Mouse (Mus musculus): ENCODE data around the gene Zmym1. TPM values are rescaled to one million over a fixed set of nuclear protein-coding genes. Genes with fewer than 3 reads are reported as not detected.

Gene Zmym1
- polyA plus RNA-seq, 1 experiment from 2014 or later = 31.5 TPM

- Histone ChIP-seq H3K27me3 (replicated peaks; ENCODE audit: control insufficient read depth, insufficient read depth, low read length) (no peaks in the 10 kb centered on the region), H3K4me2 (ENCODE audit: low read length) (peak within 1 kb of the TSS; percentile 79), H3K9ac (ENCODE audit: low read length) (peak within 1 kb of the TSS; percentile 73), H3K4me1 (ENCODE audit: control insufficient read depth, insufficient read depth, low read length) (peaks cover 4% of the 10 kb centered on the region), H3K36me3 (ENCODE audit: control insufficient read depth, insufficient read depth, low read length) (no peaks in the 10 kb centered on the region), H3K9me3 (replicated peaks; ENCODE audit: control insufficient read depth, low read length) (no peaks in the 10 kb centered on the region), H3K27ac (ENCODE audit: low read depth, low read length) (peak within 1 kb of the TSS; percentile 89), H3K4me3 (ENCODE audit: low read depth, low read length) (peak within 1 kb of the TSS; percentile 59)
- peak; percentile 98 for ATAC-seq
- under 1% methylated on average over 46 of the region's 46 CpGs for WGBS
- peak; percentile 99 for DNase-seq (ENCODE audit: low spot score)
Measured at GRCm38 (mm10) chr4:127076875-127077548, 16.1 kb upstream of the Zmym1 start, which contains the start of gene Zmym6. Zmym6 (plus strand) TSS chr4:127077383.

GRCm38 (mm10) chr4:127074915-127075314 is 14.0 kb upstream of the Zmym1 start:
- Histone ChIP-seq H3K4me1 (ENCODE audit: control insufficient read depth, insufficient read depth, low read length) (peaks cover 4% of the 10 kb centered on the region), H3K9me3 (replicated peaks; ENCODE audit: control insufficient read depth, low read length) (no peaks in the 10 kb centered on the region), H3K36me3 (ENCODE audit: control insufficient read depth, insufficient read depth, low read length) (no peaks in the 10 kb centered on the region), H3K4me2 (ENCODE audit: low read length) (no peak overlapping the region), H3K9ac (ENCODE audit: low read length) (no peak overlapping the region), H3K27ac (ENCODE audit: low read depth, low read length) (no peak overlapping the region), H3K4me3 (ENCODE audit: low read depth, low read length) (no peak overlapping the region), H3K27me3 (replicated peaks; ENCODE audit: control insufficient read depth, insufficient read depth, low read length) (no peaks in the 10 kb centered on the region)
- ATAC-seq (no peak), DNase-seq (ENCODE audit: low spot score) (no peak)
- 60% methylated on average over 1 of the region's 1 CpGs for WGBS

DNA sequence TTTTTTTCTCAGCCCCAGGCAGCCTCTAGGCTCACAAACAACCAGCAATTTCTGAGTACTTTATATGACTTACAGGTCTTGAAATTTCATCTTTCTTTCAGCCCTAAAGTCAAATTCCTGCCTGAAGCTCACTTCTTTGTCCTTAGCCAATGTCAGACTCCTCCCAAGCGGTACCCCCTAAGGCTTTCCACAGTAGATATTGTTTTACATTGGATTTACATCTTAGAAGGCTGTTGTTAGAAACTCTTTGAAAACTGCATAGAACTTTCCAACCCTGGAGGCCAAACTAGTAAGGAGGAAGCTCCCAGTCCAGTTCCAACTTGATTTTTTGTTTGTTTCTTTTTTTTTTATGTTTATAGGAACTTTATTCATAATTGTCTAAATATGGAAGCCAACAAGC is 3.1 kb upstream of the Zmym1 start:
- Histone ChIP-seq H3K36me3 (ENCODE audit: control insufficient read depth, insufficient read depth, low read length) (no peaks in the 10 kb centered on the region), H3K9me3 (replicated peaks; ENCODE audit: control insufficient read depth, low read length) (no peaks in the 10 kb centered on the region), H3K27ac (ENCODE audit: low read depth, low read length) (no peak overlapping the region), H3K4me3 (ENCODE audit: low read depth, low read length) (no peak overlapping the region), H3K4me1 (ENCODE audit: control insufficient read depth, insufficient read depth, low read length) (peaks cover 3% of the 10 kb centered on the region; the same call in 1 of the 2 replicates), H3K9ac (ENCODE audit: low read length) (no peak overlapping the region), H3K27me3 (replicated peaks; ENCODE audit: control insufficient read depth, insufficient read depth, low read length) (no peaks in the 10 kb centered on the region), H3K4me2 (ENCODE audit: low read length) (no peak overlapping the region)
- no peak for ATAC-seq
- 33% methylated on average over 1 of the region's 1 CpGs for WGBS
- DNase-seq (ENCODE audit: low spot score) = no peak

DNA sequence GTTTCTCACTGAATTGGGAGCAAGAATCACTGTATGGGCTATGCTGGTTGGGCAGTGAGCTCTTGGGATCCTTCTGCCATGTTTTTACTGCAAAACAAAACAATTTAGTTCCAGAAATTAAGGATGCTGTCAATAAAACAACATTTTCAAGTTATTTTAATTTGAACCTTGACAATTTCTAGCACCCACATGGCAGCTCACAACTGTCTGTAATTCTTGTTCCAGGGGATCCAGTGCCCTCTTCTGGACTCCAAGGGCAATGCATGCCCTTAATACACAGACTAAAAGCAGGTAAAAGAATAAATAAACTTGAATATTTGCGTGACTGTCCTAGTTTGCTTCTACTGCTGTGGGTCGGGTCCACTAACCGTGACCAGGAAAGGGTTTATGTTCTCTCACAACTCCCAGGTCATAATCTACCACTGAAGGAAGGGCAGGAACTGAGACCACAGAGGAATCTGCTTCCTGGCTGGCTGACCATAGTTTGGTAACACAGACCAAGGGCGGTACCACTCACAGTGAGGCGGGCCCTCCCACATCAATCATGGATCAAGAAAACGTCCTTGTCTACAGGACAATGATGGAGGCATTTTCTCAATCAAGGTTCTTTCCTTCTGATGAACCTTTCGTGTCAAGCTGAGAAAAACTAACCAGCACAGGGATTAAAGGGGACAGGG is 6.3 kb downstream of the Zmym1 start:
- DNase-seq (ENCODE audit: low spot score) (no peak), ATAC-seq (no peak)
- Histone ChIP-seq H3K27ac (ENCODE audit: low read depth, low read length) (no peak overlapping the region), H3K27me3 (replicated peaks; ENCODE audit: control insufficient read depth, insufficient read depth, low read length) (no peaks in the 10 kb centered on the region), H3K9me3 (replicated peaks; ENCODE audit: control insufficient read depth, low read length) (no peaks in the 10 kb centered on the region), H3K9ac (ENCODE audit: low read length) (no peak overlapping the region), H3K36me3 (ENCODE audit: control insufficient read depth, insufficient read depth, low read length) (peaks cover 44% of the 10 kb centered on the region), H3K4me3 (ENCODE audit: low read depth, low read length) (no peak overlapping the region), H3K4me2 (ENCODE audit: low read length) (no peak overlapping the region), H3K4me1 (ENCODE audit: control insufficient read depth, insufficient read depth, low read length) (no peaks in the 10 kb centered on the region)
- 84% methylated on average over 7 of the region's 7 CpGs for WGBS

- Histone ChIP-seq H3K4me1 (ENCODE audit: control insufficient read depth, insufficient read depth, low read length) (no peaks in the 10 kb centered on the region), H3K36me3 (ENCODE audit: control insufficient read depth, insufficient read depth, low read length) (peaks cover 57% of the 10 kb centered on the region), H3K4me2 (ENCODE audit: low read length) (no peak overlapping the region), H3K9ac (ENCODE audit: low read length) (no peak overlapping the region), H3K27ac (ENCODE audit: low read depth, low read length) (no peak overlapping the region), H3K9me3 (replicated peaks; ENCODE audit: control insufficient read depth, low read length) (no peaks in the 10 kb centered on the region), H3K27me3 (replicated peaks; ENCODE audit: control insufficient read depth, insufficient read depth, low read length) (no peaks in the 10 kb centered on the region), H3K4me3 (ENCODE audit: low read depth, low read length) (no peak overlapping the region)
- DNase-seq (ENCODE audit: low spot score) (no peak), ATAC-seq (no peak)
- 93% methylated on average over 5 of the region's 5 CpGs for WGBS
Measured at GRCm38 (mm10) chr4:127053071-127053470, 7.9 kb downstream of the Zmym1 start.

DNA sequence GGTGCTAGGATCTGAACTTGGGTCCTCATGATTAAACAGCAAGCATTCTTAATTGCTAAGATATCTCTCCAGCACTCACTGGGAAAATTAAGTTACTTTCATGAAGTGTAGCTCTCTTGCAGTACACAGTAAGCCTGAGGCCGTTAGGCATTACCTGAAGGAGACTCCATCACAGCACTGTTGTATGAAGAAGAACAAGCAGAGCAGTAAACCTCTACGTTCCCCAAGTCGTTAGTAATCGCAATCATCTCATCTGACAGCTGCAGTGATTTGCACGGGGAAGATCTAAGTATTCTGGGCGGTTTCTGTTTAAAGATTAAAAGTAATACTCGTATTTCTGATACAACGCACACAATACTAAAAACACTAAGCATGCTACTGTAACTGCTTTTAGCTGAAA is 9.8 kb downstream of the Zmym1 start:
- no peak overlapping the region for H3K27ac ChIP-seq (ENCODE audit: low read depth, low read length)
- peaks cover 62% of the 10 kb centered on the region for H3K36me3 ChIP-seq (ENCODE audit: control insufficient read depth, insufficient read depth, low read length)
- H3K9ac ChIP-seq (ENCODE audit: low read length) = no peak overlapping the region
- no peaks in the 10 kb centered on the region for H3K27me3 ChIP-seq (replicated peaks; ENCODE audit: control insufficient read depth, insufficient read depth, low read length)
- no peak overlapping the region for H3K4me3 ChIP-seq (ENCODE audit: low read depth, low read length)
- no peak for DNase-seq (ENCODE audit: low spot score)
- 79% methylated on average over 8 of the region's 8 CpGs for WGBS
- ATAC-seq = no peak
- no peaks in the 10 kb centered on the region for H3K9me3 ChIP-seq (replicated peaks; ENCODE audit: control insufficient read depth, low read length)
- H3K4me2 ChIP-seq (ENCODE audit: low read length) = no peak overlapping the region
- H3K4me1 ChIP-seq (ENCODE audit: control insufficient read depth, insufficient read depth, low read length) = no peaks in the 10 kb centered on the region

- Histone ChIP-seq H3K4me2 (ENCODE audit: low read length) (no peak overlapping the region), H3K4me3 (ENCODE audit: low read depth, low read length) (no peak overlapping the region), H3K27me3 (replicated peaks; ENCODE audit: control insufficient read depth, insufficient read depth, low read length) (no peaks in the 10 kb centered on the region), H3K4me1 (ENCODE audit: control insufficient read depth, insufficient read depth, low read length) (no peaks in the 10 kb centered on the region), H3K9me3 (replicated peaks; ENCODE audit: control insufficient read depth, low read length) (no peaks in the 10 kb centered on the region), H3K9ac (ENCODE audit: low read length) (no peak overlapping the region), H3K27ac (ENCODE audit: low read depth, low read length) (no peak overlapping the region), H3K36me3 (ENCODE audit: control insufficient read depth, insufficient read depth, low read length) (peaks cover 81% of the 10 kb centered on the region)
- DNase-seq (ENCODE audit: low spot score) = no peak
- whole genome bisulfite sequencing = 88% methylated on average over 4 of the region's 4 CpGs
- no peak for ATAC-seq
Measured at GRCm38 (mm10) chr4:127043540-127043939, 17.4 kb downstream of the Zmym1 start.

DNA sequence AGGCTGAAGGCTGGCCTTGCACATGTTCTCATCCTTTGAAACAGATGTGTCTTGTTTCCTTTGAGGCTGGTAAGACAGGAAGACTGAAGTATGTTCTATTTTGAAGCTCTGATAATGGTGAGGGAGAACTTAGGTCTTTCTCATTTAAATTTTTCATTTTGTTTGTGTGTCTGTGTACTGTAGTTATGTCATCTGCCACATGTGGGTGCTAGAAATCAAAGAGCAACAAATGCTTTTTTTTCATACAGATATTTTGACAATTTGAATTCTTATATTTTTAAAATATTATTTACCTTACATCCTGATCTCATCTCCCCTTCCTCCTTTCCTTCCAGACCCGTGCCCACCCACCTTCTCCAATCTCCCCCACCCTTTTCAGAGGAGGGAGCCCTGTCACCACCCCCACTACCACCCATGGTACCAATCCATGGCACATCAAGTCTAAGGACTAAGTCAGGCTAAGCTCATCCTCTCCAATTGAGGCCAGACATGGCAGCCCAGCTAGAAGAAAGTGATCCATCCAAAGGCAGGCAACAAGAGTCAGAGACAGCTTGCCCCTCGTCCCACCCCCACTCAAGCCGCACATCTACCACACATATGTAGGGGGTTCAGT is 21.0 kb downstream of the Zmym1 start:
- no peaks in the 10 kb centered on the region for H3K4me1 ChIP-seq (ENCODE audit: control insufficient read depth, insufficient read depth, low read length)
- H3K9me3 ChIP-seq (replicated peaks; ENCODE audit: control insufficient read depth, low read length) = no peaks in the 10 kb centered on the region
- H3K4me3 ChIP-seq (ENCODE audit: low read depth, low read length) = no peak overlapping the region
- 78% methylated on average over 3 of the region's 3 CpGs for WGBS
- ATAC-seq = no peak
- no peak overlapping the region for H3K9ac ChIP-seq (ENCODE audit: low read length)
- no peak for DNase-seq (ENCODE audit: low spot score)
- peaks cover 83% of the 10 kb centered on the region for H3K36me3 ChIP-seq (ENCODE audit: control insufficient read depth, insufficient read depth, low read length)
- no peak overlapping the region for H3K27ac ChIP-seq (ENCODE audit: low read depth, low read length)
- no peaks in the 10 kb centered on the region for H3K27me3 ChIP-seq (replicated peaks; ENCODE audit: control insufficient read depth, insufficient read depth, low read length)
- no peak overlapping the region for H3K4me2 ChIP-seq (ENCODE audit: low read length)

DNA sequence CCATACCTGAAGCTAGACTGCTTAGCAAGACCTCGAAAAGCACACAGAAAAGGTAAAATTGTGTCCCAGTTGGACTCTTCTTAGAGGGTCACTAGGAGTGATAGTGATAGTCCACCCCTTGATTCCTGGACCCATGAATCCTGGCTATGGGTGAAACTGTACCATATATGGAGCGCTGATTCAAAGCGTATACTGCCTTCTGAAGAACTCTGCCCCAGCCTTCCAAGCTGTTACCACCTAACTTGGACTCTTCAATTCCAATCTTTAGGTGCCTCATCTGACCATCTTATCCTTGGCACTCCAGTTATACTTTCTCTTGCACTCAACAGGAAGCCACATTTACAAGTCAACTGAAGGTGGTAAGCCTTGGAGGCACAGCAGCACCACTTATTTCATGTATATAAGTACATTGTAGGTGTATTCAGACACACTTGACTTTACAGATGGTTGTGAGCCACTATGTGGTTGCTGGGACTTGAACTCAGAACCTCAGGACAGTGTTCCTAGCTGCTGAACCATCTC is 22.1 kb downstream of the Zmym1 start:
- Histone ChIP-seq H3K9ac (ENCODE audit: low read length) (no peak overlapping the region), H3K4me2 (ENCODE audit: low read length) (no peak overlapping the region), H3K36me3 (ENCODE audit: control insufficient read depth, insufficient read depth, low read length) (peaks cover 83% of the 10 kb centered on the region), H3K4me1 (ENCODE audit: control insufficient read depth, insufficient read depth, low read length) (no peaks in the 10 kb centered on the region), H3K27me3 (replicated peaks; ENCODE audit: control insufficient read depth, insufficient read depth, low read length) (no peaks in the 10 kb centered on the region), H3K27ac (ENCODE audit: low read depth, low read length) (no peak overlapping the region), H3K9me3 (replicated peaks; ENCODE audit: control insufficient read depth, low read length) (no peaks in the 10 kb centered on the region), H3K4me3 (ENCODE audit: low read depth, low read length) (no peak overlapping the region)
- no peak for DNase-seq (ENCODE audit: low spot score)
- 92% methylated on average over 3 of the region's 3 CpGs for WGBS
- ATAC-seq = no peak

Data from forebrain, embryonic 14.5 days (tissue).